Mouse (Mus musculus) CH12.LX (cell line): ENCODE results near the gene Lrrc23. TPM values are rescaled to one million over a fixed set of nuclear protein-coding genes. Genes with fewer than 3 reads are reported as not detected.

Source experiments
- DNase-seq: peaks from one replicate; pipeline ENCODE4 v3.0.0-alpha.2; 2013; ENCODE audit errors: extremely low read depth
- H3K27ac ChIP-seq: 2 replicates; pipeline ENCODE4 v1.5.1; 2012; ENCODE audit warnings: low read depth, mild to moderate bottlenecking, control low read depth, moderate library complexity; ENCODE audit not compliant: insufficient read depth
- H3K27me3 ChIP-seq: replicated peaks from 2 replicates; pipeline ENCODE3; 2012; ENCODE audit warnings: inconsistent platforms
- H3K36me3 ChIP-seq, 2 experiments: replicated peaks in 1 of 2; 2 replicates each; pipeline versions ENCODE3 to v1.6.1; 2012; ENCODE audit warnings: inconsistent platforms in 1 of 2, low read length in 1 of 2, mild to moderate bottlenecking in 1 of 2, mixed read lengths in 1 of 2, moderate library complexity in 1 of 2; ENCODE audit not compliant: control insufficient read depth in 1 of 2, insufficient read depth in 1 of 2
- H3K4me1 ChIP-seq, 2 experiments: 2 replicates each; pipeline ENCODE4 v1.6.1; 2012; ENCODE audit warnings: inconsistent platforms in 1 of 2, moderate library complexity in 1 of 2; ENCODE audit not compliant: insufficient read depth in 2 of 2, control insufficient read depth in 1 of 2
- H3K4me2 ChIP-seq: 2 replicates; pipeline ENCODE4 v1.6.1; 2012; ENCODE audit warnings: low read depth, mild to moderate bottlenecking, control low read depth; ENCODE audit not compliant: poor library complexity, insufficient read depth, severe bottlenecking
- H3K4me3 ChIP-seq, 3 experiments: fragments of 150-350 bp in 1 of 3; sonication (generic) in 1 of 3; replicated peaks in 1 of 3; 2 replicates each; pipeline versions ENCODE3 to v1.5.1; 2011 to 2012; ENCODE audit warnings: low read depth in 2 of 3, low read length in 2 of 3, mild to moderate bottlenecking in 2 of 3, moderate library complexity in 2 of 3, control low read depth in 1 of 3, improper control_type of control experiment in 1 of 3, inconsistent platforms in 1 of 3, mixed read lengths in 1 of 3; ENCODE audit not compliant: poor library complexity in 1 of 3
- H3K79me2 ChIP-seq: replicated peaks from 2 replicates; pipeline ENCODE4 v1.6.1; 2012; ENCODE audit warnings: mild to moderate bottlenecking, moderate library complexity; ENCODE audit not compliant: control insufficient read depth, poor library complexity, insufficient read depth, severe bottlenecking; ENCODE audit errors: extremely low read depth
- H3K9ac ChIP-seq: 2 replicates; pipeline ENCODE4 v1.6.1; 2012; ENCODE audit warnings: low read depth, mild to moderate bottlenecking, control low read depth, moderate library complexity; ENCODE audit not compliant: insufficient read depth
- H3K9me3 ChIP-seq: replicated peaks from 2 replicates; pipeline ENCODE3; 2012; ENCODE audit warnings: low read length, inconsistent platforms, mixed read lengths
- BHLHE40 ChIP-seq: IDR thresholded peaks from 2 replicates; pipeline ENCODE4 v1.6.1; 2011; ENCODE audit warnings: mild to moderate bottlenecking, low read depth, low read length, improper control_type of control experiment
- CHD2 ChIP-seq: IDR thresholded peaks from 2 replicates; pipeline ENCODE4 v1.6.1; 2011; ENCODE audit warnings: low read length, improper control_type of control experiment
- ELF1 ChIP-seq: IDR thresholded peaks from 2 replicates; pipeline ENCODE4 v1.6.1; 2014; ENCODE audit warnings: low read depth, mild to moderate bottlenecking, inconsistent platforms, low read length, improper control_type of control experiment
- EP300 ChIP-seq: IDR thresholded peaks from 2 replicates; pipeline ENCODE4 v1.6.1; 2011; ENCODE audit warnings: low read length, improper control_type of control experiment
- JUN ChIP-seq: IDR thresholded peaks from 2 replicates; pipeline ENCODE4 v1.6.1; 2011; ENCODE audit warnings: low read depth, mild to moderate bottlenecking, low read length, improper control_type of control experiment, moderate library complexity; ENCODE audit not compliant: insufficient read depth
- JUND ChIP-seq: conservative IDR thresholded peaks from 2 replicates; pipeline ENCODE4 v1.6.1; 2011; ENCODE audit warnings: low read depth, low read length, improper control_type of control experiment
- MAFK ChIP-seq: IDR thresholded peaks from 2 replicates; pipeline ENCODE4 v1.6.1; 2011; ENCODE audit warnings: low read length, improper control_type of control experiment; ENCODE audit not compliant: insufficient replicate concordance
- MAX ChIP-seq: IDR thresholded peaks from 2 replicates; pipeline ENCODE4 v1.6.1; 2011; ENCODE audit warnings: low read length, improper control_type of control experiment
- MAZ ChIP-seq: IDR thresholded peaks from 2 replicates; pipeline ENCODE4 v1.6.1; 2012; ENCODE audit warnings: low read depth, mild to moderate bottlenecking, inconsistent platforms, low read length, improper control_type of control experiment, moderate library complexity
- MEF2A ChIP-seq: IDR thresholded peaks from 2 replicates; pipeline ENCODE4 v1.6.1; 2014; ENCODE audit warnings: low read depth, mild to moderate bottlenecking, inconsistent platforms, low read length, improper control_type of control experiment, borderline replicate concordance
- MYC ChIP-seq: IDR thresholded peaks from 2 replicates; pipeline ENCODE4 v1.6.1; 2011; ENCODE audit warnings: low read depth, mild to moderate bottlenecking, improper control_type of control experiment, low read length
- POLR2A ChIP-seq: IDR thresholded peaks from 2 replicates; pipeline ENCODE4 v1.6.1; 2011; ENCODE audit warnings: low read depth, mild to moderate bottlenecking, improper control_type of control experiment, low read length
- RAD21 ChIP-seq: IDR thresholded peaks from 2 replicates; pipeline ENCODE4 v1.6.1; 2011; ENCODE audit warnings: low read depth, mild to moderate bottlenecking, low read length, improper control_type of control experiment, moderate library complexity
- RCOR1 ChIP-seq: conservative IDR thresholded peaks from 2 replicates; pipeline ENCODE4 v1.6.1; 2012; ENCODE audit warnings: low read depth, mild to moderate bottlenecking, inconsistent platforms, low read length, improper control_type of control experiment
- TBP ChIP-seq: conservative IDR thresholded peaks from 2 replicates; pipeline ENCODE4 v1.6.1; 2011; ENCODE audit warnings: low read depth, low read length, improper control_type of control experiment
- TCF12 ChIP-seq: IDR thresholded peaks from 2 replicates; pipeline ENCODE4 v1.6.1; 2014; ENCODE audit warnings: low read depth, mild to moderate bottlenecking, inconsistent platforms, low read length, improper control_type of control experiment
- USF2 ChIP-seq: conservative IDR thresholded peaks from 2 replicates; pipeline ENCODE4 v1.6.1; 2011; ENCODE audit warnings: low read depth, low read length, improper control_type of control experiment
- dilution Hi-C: fragments of 300-500 bp; cut with MboI; formaldehyde crosslinking; loops from 2 replicates; pipeline ENCODE4 v1.14.3; 2020; ENCODE audit warnings: low sequenced_read_pairs; ENCODE audit not compliant: extremely low pct_unique_long_range_greater_than_20kb, extremely low pct_ligation_motif_present
- in situ Hi-C: fragments of 300-500 bp; cut with MboI; formaldehyde crosslinking; loops from 3 replicates; pipeline ENCODE4 v1.14.3; 2019; ENCODE audit warnings: low sequenced_read_pairs, low pct_ligation_motif_present, low pct_unique_long_range_greater_than_20kb, mixed read lengths
- polyA plus RNA-seq: library from polyadenylated mRNA; unstranded; fragments of >175 nt; gene quantifications from 2 replicates; pipeline ENCODE4 v1.2.1, GENCODE M21; 2012; ENCODE audit warnings: low read depth; ENCODE audit not compliant: insufficient read length
- total RNA-seq, 2 experiments: library from RNA; depleted of rRNA; stranded (reverse); fragments of 300-350 nt in 1 of 2; fragments of >200 nt in 1 of 2; gene quantifications; 2 replicates each; pipeline ENCODE4 v1.2.3; 2012 to 2014

Lrrc23 gene
- total and polyA plus RNA-seq, 3 experiments: 0.20 TPM; not detected in 2

GRCm38 (mm10) chr6:124742839-124743514 lies 36.5 kb downstream of the Lrrc23 start:
- Histone ChIP-seq H3K27ac (no peak overlapping the region), H3K9ac (no peak overlapping the region), H3K27me3 (no peaks in the 10 kb centered on the region)
- dilution Hi-C loops: no loop called here
- in situ Hi-C loops: no loop called here
- no peak for TF ChIP-seq CHD2
- TF ChIP-seq MAZ: no peak
- TF ChIP-seq JUN: no peak
- no peak for TF ChIP-seq USF2
- TF ChIP-seq EP300: no peak
- no peak for TF ChIP-seq MEF2A
- TF ChIP-seq MAFK: no peak
- TF ChIP-seq BHLHE40: no peak
- no peak for TF ChIP-seq RAD21
- no peak for TF ChIP-seq TBP
- TF ChIP-seq TCF12: no peak
- no peak for TF ChIP-seq RCOR1
- TF ChIP-seq MAX: no peak
- no peak for TF ChIP-seq JUND
- no peak for TF ChIP-seq ELF1
- TF ChIP-seq, all 38 proteins: peak for 0
- no peak for DNase-seq
- H3K9me3 ChIP-seq: no peaks in the 10 kb centered on the region
- H3K4me2 ChIP-seq: no peak overlapping the region
- H3K79me2 ChIP-seq: no peaks in the 10 kb centered on the region
- peaks cover 33 to 39% of the 10 kb centered on the region in 2 experiments for H3K36me3 ChIP-seq
- H3K4me1 ChIP-seq: peaks cover 26 to 68% of the 10 kb centered on the region in 2 experiments
- H3K4me3 ChIP-seq: no peak overlapping the region

GRCm38 (mm10) chr6:124741842-124742241 lies 37.7 kb downstream of the Lrrc23 start:
- peak overlapping the region in 1 of 3 experiments; percentile 27 for H3K4me3 ChIP-seq
- TF ChIP-seq MYC: no peak
- TF ChIP-seq JUND: no peak
- TF ChIP-seq MAZ: no peak
- no peak for TF ChIP-seq POLR2A
- no peak for TF ChIP-seq RAD21
- no peaks in the 10 kb centered on the region for H3K79me2 ChIP-seq
- H3K9ac ChIP-seq: peak overlapping the region; percentile 41
- peaks cover 33 to 79% of the 10 kb centered on the region in 2 experiments for H3K4me1 ChIP-seq
- no peak for DNase-seq
- H3K27ac ChIP-seq: peak overlapping the region; percentile 87
- H3K4me2 ChIP-seq: peak overlapping the region; percentile 76
- in situ Hi-C loops: no loop called here
- no peaks in the 10 kb centered on the region for H3K27me3 ChIP-seq
- peaks cover 22 to 27% of the 10 kb centered on the region in 2 experiments for H3K36me3 ChIP-seq
- no peaks in the 10 kb centered on the region for H3K9me3 ChIP-seq
- dilution Hi-C loops: no loop called here
